Mouse (Mus musculus): ENCODE measurements around the gene Gm4565. TPM values are rescaled to one million over a fixed set of nuclear protein-coding genes. Genes with fewer than 3 reads are reported as not detected.
"Not testable (repeated sequence)": the region's sequence is repeated elsewhere in the genome, so short reads cannot be mapped to it uniquely, and the experiment has no call there.

Gene Gm4565
- not detected in 2 replicates for polyA plus RNA-seq (2015; fragmentation: Nextera tagmentation; extraction: Ambion mirVana)

GRCm38 (mm10) chr7:22588027-22588426, at the start of gene Gm4565:
Gm4565 (minus strand) TSS chr7:22588127.
- not testable (repeated sequence) for H3K27ac ChIP-seq (ENCODE audit: low read length); H3K9ac ChIP-seq (ENCODE audit: low read length); H3K4me2 ChIP-seq (ENCODE audit: low read depth, low read length); H3K4me1 ChIP-seq (replicated peaks; ENCODE audit: control insufficient read depth, insufficient read depth, low read length); ATAC-seq (ENCODE audit: low read depth); H3K9me3 ChIP-seq (ENCODE audit: control insufficient read depth, low read length); H3K36me3 ChIP-seq (ENCODE audit: control insufficient read depth, insufficient read depth, low read length); H3K4me3 ChIP-seq (ENCODE audit: low read length); H3K27me3 ChIP-seq (ENCODE audit: control insufficient read depth, insufficient read depth, low read depth, low read length)
- WGBS, result 78% methylated on average over 2 of the region's 4 CpGs

- not testable (repeated sequence) for H3K4me2 ChIP-seq (ENCODE audit: low read depth, low read length); H3K9me3 ChIP-seq (ENCODE audit: control insufficient read depth, low read length); H3K27me3 ChIP-seq (ENCODE audit: control insufficient read depth, insufficient read depth, low read depth, low read length); H3K27ac ChIP-seq (ENCODE audit: low read length); H3K36me3 ChIP-seq (ENCODE audit: control insufficient read depth, insufficient read depth, low read length); H3K9ac ChIP-seq (ENCODE audit: low read length); H3K4me1 ChIP-seq (replicated peaks; ENCODE audit: control insufficient read depth, insufficient read depth, low read length); H3K4me3 ChIP-seq (ENCODE audit: low read length); ATAC-seq (ENCODE audit: low read depth)
- WGBS, result no CpG with 5 or more reads among the region's 3 CpGs
Observed at GRCm38 (mm10) chr7:22565243-22565642, 22.7 kb downstream of the Gm4565 start, which contains the start of gene Gm4201. Gm4201 (minus strand) TSS chr7:22565343.

- not testable (repeated sequence) for H3K4me2 ChIP-seq (ENCODE audit: low read depth, low read length); H3K36me3 ChIP-seq (ENCODE audit: control insufficient read depth, insufficient read depth, low read length); ATAC-seq (ENCODE audit: low read depth); H3K27ac ChIP-seq (ENCODE audit: low read length); H3K9me3 ChIP-seq (ENCODE audit: control insufficient read depth, low read length); H3K27me3 ChIP-seq (ENCODE audit: control insufficient read depth, insufficient read depth, low read depth, low read length); H3K9ac ChIP-seq (ENCODE audit: low read length); H3K4me3 ChIP-seq (ENCODE audit: low read length); H3K4me1 ChIP-seq (replicated peaks; ENCODE audit: control insufficient read depth, insufficient read depth, low read length)
- no CpG with 5 or more reads among the region's 1 CpGs for WGBS
Observed at GRCm38 (mm10) chr7:22534787-22535186, 53.1 kb downstream of the Gm4565 start, which contains the start of gene Gm8677. Gm8677 (minus strand) TSS chr7:22534887.

Other genes with a start within 250 kb of the Gm4565 start
- gene Gm8660, start 217.1 kb downstream of the Gm4565 start, polyA plus RNA-seq (2015; fragmentation: Nextera tagmentation; extraction: Ambion mirVana), result not detected in 2 replicates
- not detected in 2 replicates for gene Vmn1r148, start 174.5 kb downstream of the Gm4565 start, polyA plus RNA-seq (2015; fragmentation: Nextera tagmentation; extraction: Ambion mirVana)
- gene Vmn1r149, start 149.9 kb downstream of the Gm4565 start, polyA plus RNA-seq (2015; fragmentation: Nextera tagmentation; extraction: Ambion mirVana), result not detected in 2 replicates
- gene Gm10665, start 124.1 kb downstream of the Gm4565 start, polyA plus RNA-seq (2015; fragmentation: Nextera tagmentation; extraction: Ambion mirVana), result not detected in 2 replicates
- not detected in 2 replicates for gene Vmn1r151, start 88.4 kb downstream of the Gm4565 start, polyA plus RNA-seq (2015; fragmentation: Nextera tagmentation; extraction: Ambion mirVana)
- not detected in 2 replicates for gene Vmn1r152, start 65.2 kb downstream of the Gm4565 start, polyA plus RNA-seq (2015; fragmentation: Nextera tagmentation; extraction: Ambion mirVana)
- gene Gm8677, start 53.2 kb downstream of the Gm4565 start, polyA plus RNA-seq (2015; fragmentation: Nextera tagmentation; extraction: Ambion mirVana), result not detected in 2 replicates
- gene Gm4201, start 22.8 kb downstream of the Gm4565 start, polyA plus RNA-seq (2015; fragmentation: Nextera tagmentation; extraction: Ambion mirVana), result not detected in 2 replicates
- gene Vmn1r155, start 69.9 kb upstream of the Gm4565 start, polyA plus RNA-seq (2015; fragmentation: Nextera tagmentation; extraction: Ambion mirVana), result not detected in 2 replicates
- not detected in 2 replicates for gene Gm8693, start 104.2 kb upstream of the Gm4565 start, polyA plus RNA-seq (2015; fragmentation: Nextera tagmentation; extraction: Ambion mirVana)
- not detected in 2 replicates for gene Gm4567, start 131.6 kb upstream of the Gm4565 start, polyA plus RNA-seq (2015; fragmentation: Nextera tagmentation; extraction: Ambion mirVana)
- gene Vmn1r157, start 173.6 kb upstream of the Gm4565 start, polyA plus RNA-seq (2015; fragmentation: Nextera tagmentation; extraction: Ambion mirVana), result not detected in 2 replicates
- not detected in 2 replicates for gene Vmn1r158, start 202.7 kb upstream of the Gm4565 start, polyA plus RNA-seq (2015; fragmentation: Nextera tagmentation; extraction: Ambion mirVana)

Data from lung, embryonic 16.5 days (tissue).